Mouse (Mus musculus) ES-Bruce4 (cell line): ENCODE results near the gene Prrx2.

Experiments
- CTCF ChIP-seq: IDR thresholded peaks from one replicate; pipeline ENCODE4 v1.8.1; 2011; ENCODE audit warnings: low read depth, low read length
- EP300 ChIP-seq: IDR thresholded peaks from 2 replicates; pipeline ENCODE4 v1.6.1; 2011; ENCODE audit warnings: low read depth, low read length; ENCODE audit not compliant: insufficient read depth
- POLR2A ChIP-seq: IDR thresholded peaks from one replicate; pipeline ENCODE4 v1.8.1; 2011; ENCODE audit warnings: low read length; ENCODE audit not compliant: insufficient read depth

DNA sequence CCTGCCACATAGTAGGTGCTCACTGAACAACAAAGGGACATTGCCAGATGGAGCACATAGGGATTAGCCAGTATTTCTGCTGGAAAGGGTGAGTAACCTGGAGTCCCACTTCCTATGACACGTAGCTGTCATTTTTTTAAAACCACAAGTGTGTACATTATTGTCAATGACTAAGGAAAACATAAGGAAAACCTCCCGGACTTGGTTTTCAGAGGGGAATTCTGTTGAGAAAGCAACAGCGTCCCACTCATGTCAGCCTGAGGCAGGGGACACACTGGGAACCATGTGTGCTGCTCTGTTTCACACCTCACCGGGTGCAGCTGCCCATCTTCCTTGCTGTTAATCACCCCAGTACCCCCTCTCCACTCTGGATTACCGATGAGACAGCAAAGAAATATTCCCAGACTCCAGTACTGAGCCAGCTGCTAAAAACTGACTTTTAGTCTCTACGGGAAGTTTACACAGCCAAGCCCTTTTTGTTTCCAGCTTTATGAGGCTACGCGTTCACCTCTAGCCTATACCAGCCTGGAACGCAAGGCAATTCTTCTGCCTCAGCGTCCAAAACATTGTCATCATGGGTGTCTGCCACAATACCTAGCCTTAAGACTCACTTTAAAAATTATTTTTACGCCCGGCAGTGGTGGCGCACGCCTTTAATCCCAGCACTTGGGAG lies 64.8 kb downstream of the Prrx2 start:
- TF ChIP-seq CTCF (no peak), POLR2A (no peak), EP300 (no peak)
